Mouse (Mus musculus) liver, embryonic 15.5 days (tissue): ENCODE measurements around the gene Oprd1. TPM values are rescaled to one million over a fixed set of nuclear protein-coding genes. Genes with fewer than 3 reads are reported as not detected.

Experiments used
- ATAC-seq: fragments of 200-750 bp; cut with Nextera tagmentation; 2 replicates; pipeline ENCODE4 v1.8.0; 2017; ENCODE audit warnings: moderate number of reproducible peaks, mild to moderate bottlenecking, moderate library complexity; ENCODE audit not compliant: insufficient read depth
- H3K27ac ChIP-seq: fragments of 300-500 bp; sonication (generic); replicated peaks from 2 replicates; pipeline ENCODE4 v1.5.1; 2015; ENCODE audit warnings: mild to moderate bottlenecking, inconsistent platforms
- H3K27me3 ChIP-seq: fragments of 300-500 bp; sonication (generic); 2 replicates; pipeline ENCODE4 v1.6.1; 2015; ENCODE audit warnings: mild to moderate bottlenecking, inconsistent platforms
- H3K36me3 ChIP-seq: fragments of 300-500 bp; sonication (generic); replicated peaks from 2 replicates; pipeline ENCODE4 v1.6.1; 2015; ENCODE audit warnings: moderate library complexity, mild to moderate bottlenecking, inconsistent platforms
- H3K4me1 ChIP-seq: fragments of 300-500 bp; sonication (generic); replicated peaks from 2 replicates; pipeline ENCODE4 v1.6.1; 2015; ENCODE audit warnings: inconsistent platforms
- H3K4me2 ChIP-seq: fragments of 300-500 bp; sonication (generic); 2 replicates; pipeline ENCODE4 v1.6.1; 2015; ENCODE audit warnings: moderate library complexity, mild to moderate bottlenecking, inconsistent platforms
- H3K4me3 ChIP-seq: fragments of 300-500 bp; sonication (generic); replicated peaks from 2 replicates; pipeline ENCODE4 v1.5.1; 2015; ENCODE audit warnings: mild to moderate bottlenecking, inconsistent platforms
- H3K9ac ChIP-seq: fragments of 300-500 bp; sonication (generic); 2 replicates; pipeline ENCODE4 v1.6.1; 2015; ENCODE audit warnings: moderate library complexity, mild to moderate bottlenecking, inconsistent platforms
- H3K9me3 ChIP-seq: fragments of 300-500 bp; sonication (generic); replicated peaks from 2 replicates; pipeline ENCODE4 v1.6.1; 2016; ENCODE audit warnings: inconsistent platforms
- WGBS: fragments of 180-500 bp; shearing (Covaris S2); methylation state at CpG from one replicate; pipeline ENCODE4 v1.1.7; 2015; ENCODE audit warnings: mixed read lengths; ENCODE audit not compliant: insufficient replicate concordance; 5-methylcytosine and 5-hydroxymethylcytosine counted together
- polyA plus RNA-seq: library from polyadenylated mRNA; unstranded; fragments of >200 nt; fragmentation: Nextera tagmentation; extraction: Ambion mirVana; gene quantifications from 2 replicates; pipeline ENCODE4 v1.2.1, GENCODE M21; 2015

The Oprd1 gene
- polyA plus RNA-seq, 1 experiment from 2014 or later = not detected

- H3K4me1 ChIP-seq = peaks cover 47% of the 10 kb centered on the region
- whole genome bisulfite sequencing = 53% methylated on average over 4 of the region's 4 CpGs
- no peaks in the 10 kb centered on the region for H3K27me3 ChIP-seq
Measured at GRCm38 (mm10) chr4:132080492-132080983, 63.7 kb downstream of the Oprd1 start.

GRCm38 (mm10) chr4:132079555-132080275 is 64.6 kb downstream of the Oprd1 start:
- H3K4me1 ChIP-seq = peaks cover 49% of the 10 kb centered on the region
- H3K4me3 ChIP-seq = no peak overlapping the region
- no peaks in the 10 kb centered on the region for H3K9me3 ChIP-seq
- no peaks in the 10 kb centered on the region for H3K36me3 ChIP-seq
- H3K9ac ChIP-seq = peak overlapping the region; percentile 5; the same call in 1 of the 2 replicates
- 14% methylated on average over 19 of the region's 19 CpGs for whole genome bisulfite sequencing
- no peak for ATAC-seq
- peak overlapping the region; percentile 42 for H3K4me2 ChIP-seq
- H3K27ac ChIP-seq = peak overlapping the region; percentile 99
- H3K27me3 ChIP-seq = no peaks in the 10 kb centered on the region

More at GRCm38 (mm10) chr4:132080492-132080983, 63.7 kb downstream of the Oprd1 start:
- Histone ChIP-seq H3K9ac (no peak overlapping the region), H3K4me2 (no peak overlapping the region), H3K4me3 (no peak overlapping the region), H3K27ac (no peak overlapping the region), H3K9me3 (no peaks in the 10 kb centered on the region), H3K36me3 (no peaks in the 10 kb centered on the region)
- no peak for ATAC-seq

DNA sequence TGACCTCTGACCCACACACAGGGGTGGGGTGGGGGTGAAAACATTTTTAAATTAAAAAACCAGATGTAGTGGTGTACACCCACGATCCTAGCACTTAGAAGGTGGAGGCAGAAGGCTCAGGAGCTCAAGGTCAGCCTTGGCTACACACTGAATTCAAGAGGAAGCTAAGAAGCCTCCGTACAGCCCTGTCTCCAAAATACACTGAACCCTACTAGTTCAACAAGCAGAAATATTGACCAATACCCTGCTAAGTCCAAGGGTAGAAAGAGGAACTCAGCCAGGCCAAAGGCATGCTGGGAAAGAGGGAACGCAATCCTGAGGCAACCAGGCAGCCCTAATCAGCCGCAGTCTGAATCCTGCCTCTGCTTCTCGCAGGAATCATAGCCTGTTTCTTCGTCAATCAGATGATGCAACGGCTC is 66.0 kb downstream of the Oprd1 start:
- Histone ChIP-seq H3K4me2 (peak overlapping the region; percentile 86), H3K9ac (peak overlapping the region; percentile 64), H3K9me3 (no peaks in the 10 kb centered on the region), H3K27ac (peak overlapping the region; percentile 99), H3K4me3 (peak overlapping the region; percentile 20), H3K27me3 (no peaks in the 10 kb centered on the region), H3K4me1 (peaks cover 53% of the 10 kb centered on the region), H3K36me3 (0 out of 2 replicates have a peak, but pooled peaks cover under 1% of the 10 kb centered on the region)
- no peak for ATAC-seq
- 7% methylated on average over 7 of the region's 7 CpGs for WGBS

DNA sequence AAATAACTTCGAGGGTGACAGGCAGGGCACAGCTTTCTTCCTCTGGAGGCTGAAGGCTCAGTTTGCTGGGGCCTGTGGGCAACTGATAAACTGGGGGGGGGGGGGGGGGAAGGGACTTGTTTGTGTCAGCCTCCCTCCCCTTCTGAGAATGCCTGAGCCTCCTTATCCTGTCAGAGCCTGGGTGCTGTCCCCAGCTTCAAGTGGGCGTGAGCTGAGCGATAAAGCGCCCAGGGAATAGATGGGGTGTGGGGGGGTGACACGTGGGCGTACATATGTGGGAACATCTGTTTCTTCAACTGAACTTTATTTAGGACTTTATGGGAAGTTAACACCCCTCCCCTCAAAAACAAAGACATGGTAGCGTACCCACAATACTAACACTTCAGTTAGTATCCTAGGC is 66.8 kb downstream of the Oprd1 start:
- H3K4me1 ChIP-seq = peaks cover 62% of the 10 kb centered on the region
- 6% methylated on average over 7 of the region's 7 CpGs for WGBS
- peak overlapping the region; percentile 99 for H3K27ac ChIP-seq
- peak overlapping the region; percentile 75 for H3K9ac ChIP-seq
- ATAC-seq = peak; percentile 53
- peak overlapping the region; percentile 94 for H3K4me3 ChIP-seq
- H3K4me2 ChIP-seq = peak overlapping the region; percentile 86
- H3K36me3 ChIP-seq = peaks cover 9% of the 10 kb centered on the region
- no peaks in the 10 kb centered on the region for H3K9me3 ChIP-seq
- H3K27me3 ChIP-seq = no peaks in the 10 kb centered on the region

- 6% methylated on average over 20 of the region's 20 CpGs for WGBS
- Histone ChIP-seq H3K4me2 (peak overlapping the region; percentile 86), H3K9me3 (no peaks in the 10 kb centered on the region), H3K27me3 (no peaks in the 10 kb centered on the region), H3K4me3 (peak overlapping the region; percentile 94), H3K36me3 (peaks cover 16% of the 10 kb centered on the region), H3K9ac (peak overlapping the region; percentile 75), H3K27ac (peak overlapping the region; percentile 99), H3K4me1 (peaks cover 69% of the 10 kb centered on the region)
- ATAC-seq = peak; percentile 60
Measured at GRCm38 (mm10) chr4:132076480-132077405, 67.5 kb downstream of the Oprd1 start.

DNA sequence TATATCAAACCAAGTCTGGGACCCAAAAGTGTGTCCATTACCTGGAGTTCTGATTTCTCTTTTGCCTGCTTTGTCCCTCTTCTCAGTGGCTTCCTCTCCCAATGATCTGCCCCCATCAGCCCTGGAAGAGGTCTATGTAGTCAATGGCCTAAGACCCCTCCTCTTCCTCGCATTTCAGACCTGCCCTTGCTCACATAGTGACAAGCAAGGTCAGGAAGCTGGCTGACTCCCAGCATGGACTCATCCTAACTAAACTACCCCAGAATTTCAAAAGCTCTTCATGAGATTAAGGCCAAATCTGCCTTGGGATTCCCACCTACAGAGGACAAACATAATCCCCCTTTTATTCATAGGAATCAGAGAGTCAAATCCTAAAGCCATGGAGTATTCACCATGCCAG is 68.5 kb downstream of the Oprd1 start:
- H3K27me3 ChIP-seq = no peaks in the 10 kb centered on the region
- peaks cover 78% of the 10 kb centered on the region for H3K4me1 ChIP-seq
- H3K9me3 ChIP-seq = no peaks in the 10 kb centered on the region
- H3K9ac ChIP-seq = peak overlapping the region; percentile 54
- WGBS = 44% methylated on average over 1 of the region's 1 CpGs
- peak overlapping the region; percentile 86 for H3K4me2 ChIP-seq
- H3K36me3 ChIP-seq = peaks cover 25% of the 10 kb centered on the region
- peak overlapping the region; percentile 99 for H3K27ac ChIP-seq
- ATAC-seq = no peak
- H3K4me3 ChIP-seq = peak overlapping the region; percentile 94

DNA sequence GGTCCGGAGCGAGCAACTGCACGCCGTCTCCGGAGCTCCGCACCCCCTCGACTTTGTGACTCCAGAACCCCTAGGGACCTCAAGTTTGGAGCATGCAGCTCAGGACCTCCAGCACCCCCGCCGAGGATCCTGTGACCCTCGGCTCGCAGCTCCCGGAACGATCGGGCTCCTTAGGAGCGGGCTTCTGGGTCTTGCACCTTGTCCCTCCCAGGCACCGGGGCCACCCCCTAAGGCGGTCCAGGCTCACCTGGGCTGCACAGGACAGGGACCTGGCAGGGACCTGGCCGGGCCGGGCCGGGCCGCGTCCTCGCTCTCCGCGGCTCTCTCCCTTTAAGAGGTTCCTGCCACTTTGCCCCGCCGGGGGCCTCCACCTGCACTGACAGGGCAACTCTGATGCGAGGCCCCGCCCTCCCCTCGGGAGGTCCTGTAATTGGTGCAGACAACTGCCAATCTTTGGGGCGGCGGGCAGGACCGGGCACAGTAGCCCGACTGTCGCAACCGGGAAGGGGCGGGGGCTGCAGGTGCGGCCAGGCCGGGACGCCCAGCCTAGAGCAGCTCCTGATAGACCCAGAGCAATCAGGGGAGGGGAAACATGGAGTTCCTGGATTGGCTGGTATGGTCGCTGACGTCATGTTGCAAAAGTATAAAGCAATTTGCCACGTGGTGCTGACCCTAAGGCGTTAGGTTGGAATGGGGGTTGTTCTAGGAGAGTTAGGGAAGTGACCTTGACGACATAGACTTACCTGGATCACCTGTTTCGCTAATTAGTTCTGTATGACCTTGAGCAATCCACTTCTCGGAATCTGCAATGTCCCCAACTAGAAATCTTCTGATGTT is 69.1 kb downstream of the Oprd1 start, which contains the start of gene Epb41:
Epb41 (minus strand) TSS at position 389 of the 837 bp plus-strand sequence.
- no peaks in the 10 kb centered on the region for H3K9me3 ChIP-seq
- no peaks in the 10 kb centered on the region for H3K27me3 ChIP-seq
- H3K4me3 ChIP-seq = peak within 1 kb of the TSS; percentile 94
- H3K27ac ChIP-seq = peak within 1 kb of the TSS; percentile 99
- under 1% methylated on average over 47 of the region's 47 CpGs for WGBS
- peak within 1 kb of the TSS; percentile 86 for H3K4me2 ChIP-seq
- peaks cover 32% of the 10 kb centered on the region for H3K36me3 ChIP-seq
- H3K9ac ChIP-seq = peak within 1 kb of the TSS; percentile 98
- peak; percentile 85 for ATAC-seq
- H3K4me1 ChIP-seq = peaks cover 84% of the 10 kb centered on the region

DNA sequence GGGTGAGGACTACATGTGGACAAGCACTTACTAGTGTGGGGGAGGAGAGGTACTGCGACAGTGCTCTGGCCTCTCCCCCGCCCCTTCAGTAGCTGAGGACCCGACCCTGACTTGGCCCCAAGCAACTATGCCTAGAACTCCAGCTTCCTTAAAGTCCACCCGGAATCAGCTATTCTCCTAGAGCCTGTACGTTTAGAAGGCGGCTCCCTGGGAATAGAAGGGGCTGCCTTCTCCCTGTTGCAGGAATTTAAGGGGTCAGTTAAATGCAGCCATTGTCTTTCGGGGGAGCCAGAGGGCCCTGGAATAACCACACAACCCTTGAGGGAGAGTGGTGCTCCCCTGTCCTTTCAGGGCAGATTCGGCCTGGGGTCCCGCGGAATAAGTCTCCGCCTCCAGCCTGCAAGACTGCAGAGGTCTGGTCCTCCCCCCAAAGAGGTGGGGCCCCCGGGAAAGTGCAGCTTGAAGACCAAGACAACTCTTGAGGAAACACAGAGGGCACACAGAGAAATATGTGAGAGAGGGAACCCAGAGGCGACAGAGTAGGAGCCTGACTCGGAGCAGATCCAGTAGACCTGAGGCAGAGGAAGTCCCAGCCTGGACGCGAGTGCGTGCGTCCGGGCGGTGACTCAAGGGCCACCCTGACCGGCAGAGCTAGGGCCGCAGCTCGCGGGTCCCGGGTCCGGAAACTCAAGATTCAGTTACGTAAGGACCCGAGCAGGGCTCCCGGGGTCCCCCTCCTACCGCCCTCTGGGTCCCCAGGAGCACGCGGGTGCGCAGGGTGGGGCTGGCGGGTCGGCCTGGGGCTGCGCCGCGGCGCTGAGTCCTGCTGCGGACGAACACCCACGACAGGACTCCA is 70.0 kb downstream of the Oprd1 start, which contains the start of gene Gm10300:
Gm10300 (plus strand) TSS at position 621 of the 856 bp plus-strand sequence.
- under 1% methylated on average over 42 of the region's 42 CpGs for WGBS
- Histone ChIP-seq H3K4me2 (peak within 1 kb of the TSS; percentile 86), H3K36me3 (peaks cover 40% of the 10 kb centered on the region), H3K4me1 (peaks cover 84% of the 10 kb centered on the region), H3K9me3 (no peaks in the 10 kb centered on the region), H3K9ac (peak within 1 kb of the TSS; percentile 98), H3K27me3 (no peaks in the 10 kb centered on the region), H3K27ac (peak within 1 kb of the TSS; percentile 99), H3K4me3 (peak within 1 kb of the TSS; percentile 94)
- peak; percentile 20 for ATAC-seq

DNA sequence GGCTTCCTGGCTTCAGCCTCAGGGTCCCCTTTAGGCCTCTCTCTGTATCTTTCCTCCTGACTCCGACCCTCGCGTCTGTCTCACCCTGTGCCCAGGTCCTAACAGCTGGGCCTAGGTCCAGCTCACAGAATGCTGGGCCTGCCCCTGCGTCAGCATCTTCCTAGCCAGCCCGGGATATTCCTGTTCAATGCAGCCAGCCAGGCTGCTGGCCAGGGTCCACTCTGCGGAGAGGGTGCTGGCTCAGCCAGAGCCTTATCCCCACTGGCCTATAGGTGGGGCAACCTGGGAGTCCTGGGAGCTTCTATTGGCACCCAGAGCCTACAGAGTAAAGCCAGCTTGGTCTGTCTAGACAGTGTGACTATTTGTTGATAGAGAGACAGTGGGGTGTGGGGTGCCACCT is 71.3 kb downstream of the Oprd1 start:
- H3K27ac ChIP-seq = peak overlapping the region; percentile 94
- ATAC-seq = no peak

More for the DNA sequence above, 71.3 kb downstream of the Oprd1 start:
- H3K4me2 ChIP-seq = peak overlapping the region; percentile 86
- no peaks in the 10 kb centered on the region for H3K9me3 ChIP-seq
- H3K36me3 ChIP-seq = peaks cover 52% of the 10 kb centered on the region
- peak overlapping the region; percentile 94 for H3K4me3 ChIP-seq
- WGBS = 80% methylated on average over 6 of the region's 6 CpGs
- H3K9ac ChIP-seq = peak overlapping the region; percentile 98
- H3K4me1 ChIP-seq = peaks cover 83% of the 10 kb centered on the region
- no peaks in the 10 kb centered on the region for H3K27me3 ChIP-seq
